Mouse (Mus musculus): ENCODE data around the gene Myo10. TPM values are rescaled to one million over a fixed set of nuclear protein-coding genes. Genes with fewer than 3 reads are reported as not detected.

Gene Myo10
- total and polyA plus RNA-seq, 2 experiments: 15.7 to 21.5 TPM

- Histone ChIP-seq H3K79me2 (ENCODE audit: control insufficient read depth, insufficient read depth, low read length) (0 out of 2 replicates have a peak, but pooled peaks cover 6% of the 10 kb centered on the region), H3K36me3 (ENCODE audit: control insufficient read depth, insufficient read depth, low read length) (peaks cover 14% of the 10 kb centered on the region), H3K9ac (ENCODE audit: low read depth, low read length) (no peak overlapping the region), H3K4me1 (ENCODE audit: control insufficient read depth, insufficient read depth, low read length) (peaks cover 1% of the 10 kb centered on the region), H3K4me3 (ENCODE audit: insufficient read depth, low read depth, low read length) (no peak overlapping the region), H3K27me3 (ENCODE audit: control insufficient read depth, insufficient read depth, low read length) (no peaks in the 10 kb centered on the region), H3K27ac (replicated peaks; ENCODE audit: insufficient read depth, low read depth, low read length) (no peak overlapping the region)
- TF ChIP-seq CTCF (IDR thresholded peaks at IDR 0.05; ENCODE audit: low read depth, low read length) (no peak), POLR2A (IDR thresholded peaks at IDR 0.05; ENCODE audit: extremely low read depth, insufficient read depth, low read length) (no peak)
- no peak for DNase-seq (ENCODE audit: extremely low read depth, low read depth, low spot score)
Measured at GRCm38 (mm10) chr15:25753878-25754277, 131.6 kb downstream of the Myo10 start.

GRCm38 (mm10) chr15:25754342-25754951, 132.1 kb downstream of the Myo10 start:
- Histone ChIP-seq H3K4me3 (ENCODE audit: insufficient read depth, low read depth, low read length) (no peak overlapping the region), H3K79me2 (ENCODE audit: control insufficient read depth, insufficient read depth, low read length) (0 out of 2 replicates have a peak, but pooled peaks cover 6% of the 10 kb centered on the region), H3K9ac (ENCODE audit: low read depth, low read length) (no peak overlapping the region), H3K27me3 (ENCODE audit: control insufficient read depth, insufficient read depth, low read length) (no peaks in the 10 kb centered on the region), H3K4me1 (ENCODE audit: control insufficient read depth, insufficient read depth, low read length) (peaks cover 1% of the 10 kb centered on the region), H3K27ac (replicated peaks; ENCODE audit: insufficient read depth, low read depth, low read length) (no peak overlapping the region), H3K36me3 (ENCODE audit: control insufficient read depth, insufficient read depth, low read length) (peaks cover 11% of the 10 kb centered on the region)
- DNase-seq (ENCODE audit: extremely low read depth, low read depth, low spot score): no peak
- 83% methylated on average over 13 of the region's 13 CpGs for WGBS
- TF ChIP-seq POLR2A (IDR thresholded peaks at IDR 0.05; ENCODE audit: extremely low read depth, insufficient read depth, low read length): no peak
- TF ChIP-seq CTCF (IDR thresholded peaks at IDR 0.05; ENCODE audit: low read depth, low read length): no peak

- Histone ChIP-seq H3K36me3 (ENCODE audit: control insufficient read depth, insufficient read depth, low read length) (peaks cover 14% of the 10 kb centered on the region), H3K4me3 (ENCODE audit: insufficient read depth, low read depth, low read length) (no peak overlapping the region), H3K9ac (ENCODE audit: low read depth, low read length) (no peak overlapping the region), H3K4me1 (ENCODE audit: control insufficient read depth, insufficient read depth, low read length) (peaks cover 1% of the 10 kb centered on the region), H3K79me2 (ENCODE audit: control insufficient read depth, insufficient read depth, low read length) (0 out of 2 replicates have a peak, but pooled peaks cover 6% of the 10 kb centered on the region), H3K27me3 (ENCODE audit: control insufficient read depth, insufficient read depth, low read length) (no peaks in the 10 kb centered on the region), H3K27ac (replicated peaks; ENCODE audit: insufficient read depth, low read depth, low read length) (no peak overlapping the region)
- WGBS: 87% methylated on average over 6 of the region's 6 CpGs
- TF ChIP-seq CTCF (IDR thresholded peaks at IDR 0.05; ENCODE audit: low read depth, low read length) (no peak), POLR2A (IDR thresholded peaks at IDR 0.05; ENCODE audit: extremely low read depth, insufficient read depth, low read length) (no peak)
- no peak for DNase-seq (ENCODE audit: extremely low read depth, low read depth, low spot score)
Measured at GRCm38 (mm10) chr15:25755536-25755935, 133.2 kb downstream of the Myo10 start.

GRCm38 (mm10) chr15:25756072-25756471, 133.7 kb downstream of the Myo10 start:
- H3K9ac ChIP-seq (ENCODE audit: low read depth, low read length): no peak overlapping the region

GRCm38 (mm10) chr15:25758037-25758436, 135.7 kb downstream of the Myo10 start:
- no peak overlapping the region for H3K27ac ChIP-seq (replicated peaks; ENCODE audit: insufficient read depth, low read depth, low read length)
- no peak for DNase-seq (ENCODE audit: extremely low read depth, low read depth, low spot score)
- H3K27me3 ChIP-seq (ENCODE audit: control insufficient read depth, insufficient read depth, low read length): no peaks in the 10 kb centered on the region
- H3K4me1 ChIP-seq (ENCODE audit: control insufficient read depth, insufficient read depth, low read length): peaks cover 1% of the 10 kb centered on the region
- peaks cover 10% of the 10 kb centered on the region; the same call in 1 of the 2 replicates for H3K36me3 ChIP-seq (ENCODE audit: control insufficient read depth, insufficient read depth, low read length)
- 0 out of 2 replicates have a peak, but pooled peaks cover 6% of the 10 kb centered on the region for H3K79me2 ChIP-seq (ENCODE audit: control insufficient read depth, insufficient read depth, low read length)
- H3K9ac ChIP-seq (ENCODE audit: low read depth, low read length): no peak overlapping the region
- TF ChIP-seq CTCF (IDR thresholded peaks at IDR 0.05; ENCODE audit: low read depth, low read length) (no peak), POLR2A (IDR thresholded peaks at IDR 0.05; ENCODE audit: extremely low read depth, insufficient read depth, low read length) (no peak)
- WGBS: 82% methylated on average over 10 of the region's 10 CpGs
- H3K4me3 ChIP-seq (ENCODE audit: insufficient read depth, low read depth, low read length): no peak overlapping the region

More at GRCm38 (mm10) chr15:25756072-25756471, 133.7 kb downstream of the Myo10 start:
- no peaks in the 10 kb centered on the region for H3K27me3 ChIP-seq (ENCODE audit: control insufficient read depth, insufficient read depth, low read length)
- 0 out of 2 replicates have a peak, but pooled peaks cover 6% of the 10 kb centered on the region for H3K79me2 ChIP-seq (ENCODE audit: control insufficient read depth, insufficient read depth, low read length)
- peak; percentile 64 for DNase-seq (ENCODE audit: extremely low read depth, low read depth, low spot score)
- TF ChIP-seq POLR2A (IDR thresholded peaks at IDR 0.05; ENCODE audit: extremely low read depth, insufficient read depth, low read length) (no peak), CTCF (IDR thresholded peaks at IDR 0.05; ENCODE audit: low read depth, low read length) (no peak)
- no peak overlapping the region for H3K27ac ChIP-seq (replicated peaks; ENCODE audit: insufficient read depth, low read depth, low read length)
- 42% methylated on average over 3 of the region's 3 CpGs for WGBS
- H3K36me3 ChIP-seq (ENCODE audit: control insufficient read depth, insufficient read depth, low read length): peaks cover 12% of the 10 kb centered on the region
- no peak overlapping the region for H3K4me3 ChIP-seq (ENCODE audit: insufficient read depth, low read depth, low read length)
- H3K4me1 ChIP-seq (ENCODE audit: control insufficient read depth, insufficient read depth, low read length): peaks cover 1% of the 10 kb centered on the region

- no peak overlapping the region for H3K4me3 ChIP-seq (ENCODE audit: insufficient read depth, low read depth, low read length)
- 42% methylated on average over 15 of the region's 15 CpGs for WGBS
- peak; percentile 66 for DNase-seq (ENCODE audit: extremely low read depth, low read depth, low spot score)
Measured at GRCm38 (mm10) chr15:25758500-25759086, 136.3 kb downstream of the Myo10 start.

More at GRCm38 (mm10) chr15:25758500-25759086, 136.3 kb downstream of the Myo10 start:
- Histone ChIP-seq H3K9ac (ENCODE audit: low read depth, low read length) (no peak overlapping the region), H3K4me1 (ENCODE audit: control insufficient read depth, insufficient read depth, low read length) (peaks cover 1% of the 10 kb centered on the region), H3K36me3 (ENCODE audit: control insufficient read depth, insufficient read depth, low read length) (peaks cover 10% of the 10 kb centered on the region; the same call in 1 of the 2 replicates), H3K27ac (replicated peaks; ENCODE audit: insufficient read depth, low read depth, low read length) (no peak overlapping the region), H3K27me3 (ENCODE audit: control insufficient read depth, insufficient read depth, low read length) (no peaks in the 10 kb centered on the region), H3K79me2 (ENCODE audit: control insufficient read depth, insufficient read depth, low read length) (0 out of 2 replicates have a peak, but pooled peaks cover 6% of the 10 kb centered on the region)
- TF ChIP-seq CTCF (IDR thresholded peaks at IDR 0.05; ENCODE audit: low read depth, low read length) (no peak), POLR2A (IDR thresholded peaks at IDR 0.05; ENCODE audit: extremely low read depth, insufficient read depth, low read length) (no peak)

Measured in liver, adult 2 months (tissue).